Mouse (Mus musculus): ENCODE measurements around the gene Tlx2. TPM values are rescaled to one million over a fixed set of nuclear protein-coding genes. Genes with fewer than 3 reads are reported as not detected.

The Tlx2 gene
- polyA plus RNA-seq, 1 experiment from 2014 or later = not detected

- ATAC-seq (ENCODE audit: insufficient number of reproducible peaks, low FRiP score, low TSS enrichment, low read depth) = no peak
- Histone ChIP-seq H3K4me2 (ENCODE audit: low read depth, severe bottlenecking) (no peak overlapping the region), H3K9me3 (ENCODE audit: control insufficient read depth, low read length) (no peaks in the 10 kb centered on the region), H3K9ac (ENCODE audit: low read length) (no peak overlapping the region), H3K27me3 (ENCODE audit: control insufficient read depth, insufficient read depth, low read length) (peaks cover 23% of the 10 kb centered on the region), H3K4me3 (ENCODE audit: low read depth, low read length) (no peak overlapping the region), H3K36me3 (ENCODE audit: control insufficient read depth, insufficient read depth, low read length) (no peaks in the 10 kb centered on the region), H3K4me1 (ENCODE audit: control insufficient read depth, insufficient read depth, low read length) (peaks cover 6% of the 10 kb centered on the region), H3K27ac (replicated peaks; ENCODE audit: low read depth, low read length) (no peak overlapping the region)
- WGBS = 20% methylated on average over 10 of the region's 10 CpGs
- DNase-seq (ENCODE audit: low spot score) = no peak
Measured at GRCm38 (mm10) chr6:83029777-83030176, 40.3 kb downstream of the Tlx2 start.

- H3K4me1 ChIP-seq (ENCODE audit: control insufficient read depth, insufficient read depth, low read length) = peaks cover 6% of the 10 kb centered on the region
- H3K27me3 ChIP-seq (ENCODE audit: control insufficient read depth, insufficient read depth, low read length) = peaks cover 23% of the 10 kb centered on the region
- 59% methylated on average over 8 of the region's 9 CpGs for WGBS
- H3K9ac ChIP-seq (ENCODE audit: low read length) = 0 out of 2 replicates have a peak overlapping the region, but pooled peaks have one; percentile 27
- H3K4me3 ChIP-seq (ENCODE audit: low read depth, low read length) = no peak overlapping the region
- H3K36me3 ChIP-seq (ENCODE audit: control insufficient read depth, insufficient read depth, low read length) = no peaks in the 10 kb centered on the region
- ATAC-seq (ENCODE audit: insufficient number of reproducible peaks, low FRiP score, low TSS enrichment, low read depth) (no peak), DNase-seq (ENCODE audit: low spot score) (no peak)
- H3K9me3 ChIP-seq (ENCODE audit: control insufficient read depth, low read length) = no peaks in the 10 kb centered on the region
- H3K27ac ChIP-seq (replicated peaks; ENCODE audit: low read depth, low read length) = no peak overlapping the region
- H3K4me2 ChIP-seq (ENCODE audit: low read depth, severe bottlenecking) = no peak overlapping the region
Measured at GRCm38 (mm10) chr6:83027706-83028105, 42.4 kb downstream of the Tlx2 start.

GRCm38 (mm10) chr6:83027293-83027692 lies 42.8 kb downstream of the Tlx2 start:
- DNase-seq (ENCODE audit: low spot score) (no peak), ATAC-seq (ENCODE audit: insufficient number of reproducible peaks, low FRiP score, low TSS enrichment, low read depth) (no peak)
- 77% methylated on average over 8 of the region's 8 CpGs for WGBS
- Histone ChIP-seq H3K27me3 (ENCODE audit: control insufficient read depth, insufficient read depth, low read length) (peaks cover 22% of the 10 kb centered on the region), H3K4me1 (ENCODE audit: control insufficient read depth, insufficient read depth, low read length) (peaks cover 4% of the 10 kb centered on the region), H3K4me2 (ENCODE audit: low read depth, severe bottlenecking) (no peak overlapping the region), H3K36me3 (ENCODE audit: control insufficient read depth, insufficient read depth, low read length) (no peaks in the 10 kb centered on the region), H3K4me3 (ENCODE audit: low read depth, low read length) (no peak overlapping the region), H3K9me3 (ENCODE audit: control insufficient read depth, low read length) (no peaks in the 10 kb centered on the region), H3K27ac (replicated peaks; ENCODE audit: low read depth, low read length) (no peak overlapping the region), H3K9ac (ENCODE audit: low read length) (0 out of 2 replicates have a peak overlapping the region, but pooled peaks have one; percentile 27)

- DNase-seq (ENCODE audit: low spot score) (no peak), ATAC-seq (ENCODE audit: insufficient number of reproducible peaks, low FRiP score, low TSS enrichment, low read depth) (no peak)
- Histone ChIP-seq H3K27ac (replicated peaks; ENCODE audit: low read depth, low read length) (no peak overlapping the region), H3K4me1 (ENCODE audit: control insufficient read depth, insufficient read depth, low read length) (no peaks in the 10 kb centered on the region), H3K4me3 (ENCODE audit: low read depth, low read length) (no peak overlapping the region), H3K9ac (ENCODE audit: low read length) (no peak overlapping the region), H3K9me3 (ENCODE audit: control insufficient read depth, low read length) (no peaks in the 10 kb centered on the region), H3K27me3 (ENCODE audit: control insufficient read depth, insufficient read depth, low read length) (peaks cover 1% of the 10 kb centered on the region; the same call in 1 of the 2 replicates), H3K36me3 (ENCODE audit: control insufficient read depth, insufficient read depth, low read length) (no peaks in the 10 kb centered on the region), H3K4me2 (ENCODE audit: low read depth, severe bottlenecking) (no peak overlapping the region)
- 100% methylated on average over 4 of the region's 4 CpGs for WGBS
Measured at GRCm38 (mm10) chr6:83025221-83025620, 44.9 kb downstream of the Tlx2 start.

GRCm38 (mm10) chr6:83024421-83024820 lies 45.7 kb downstream of the Tlx2 start:
- no peak for ATAC-seq (ENCODE audit: insufficient number of reproducible peaks, low FRiP score, low TSS enrichment, low read depth)
- no peak overlapping the region for H3K9ac ChIP-seq (ENCODE audit: low read length)
- no peaks in the 10 kb centered on the region for H3K4me1 ChIP-seq (ENCODE audit: control insufficient read depth, insufficient read depth, low read length)

DNA sequence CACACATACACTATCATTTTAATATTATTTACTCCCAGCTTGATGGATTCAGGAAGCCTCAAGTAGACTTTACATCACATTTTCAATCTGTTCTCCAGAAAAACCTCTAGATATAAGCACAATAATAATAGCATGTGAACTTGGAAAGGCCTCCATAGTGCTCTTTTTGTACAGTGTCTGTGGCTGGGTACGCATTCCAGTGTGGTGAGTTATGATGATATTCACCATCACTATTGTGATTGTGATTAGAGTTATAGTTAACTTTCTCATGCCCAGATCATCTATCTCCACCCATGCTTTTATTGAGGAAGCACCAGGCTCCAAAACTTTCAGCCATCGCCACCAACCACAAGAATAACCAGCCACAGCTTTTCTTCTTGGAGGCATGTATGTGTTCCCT lies 46.3 kb downstream of the Tlx2 start:
- no peaks in the 10 kb centered on the region for H3K4me1 ChIP-seq (ENCODE audit: control insufficient read depth, insufficient read depth, low read length)
- no peak overlapping the region for H3K4me3 ChIP-seq (ENCODE audit: low read depth, low read length)
- no peaks in the 10 kb centered on the region for H3K36me3 ChIP-seq (ENCODE audit: control insufficient read depth, insufficient read depth, low read length)
- ATAC-seq (ENCODE audit: insufficient number of reproducible peaks, low FRiP score, low TSS enrichment, low read depth) (no peak), DNase-seq (ENCODE audit: low spot score) (no peak)
- H3K27ac ChIP-seq (replicated peaks; ENCODE audit: low read depth, low read length) = no peak overlapping the region
- H3K9me3 ChIP-seq (ENCODE audit: control insufficient read depth, low read length) = no peaks in the 10 kb centered on the region
- no peaks in the 10 kb centered on the region for H3K27me3 ChIP-seq (ENCODE audit: control insufficient read depth, insufficient read depth, low read length)
- H3K9ac ChIP-seq (ENCODE audit: low read length) = no peak overlapping the region
- WGBS = 96% methylated on average over 2 of the region's 2 CpGs
- no peak overlapping the region for H3K4me2 ChIP-seq (ENCODE audit: low read depth, severe bottlenecking)

More at GRCm38 (mm10) chr6:83024421-83024820, 45.7 kb downstream of the Tlx2 start:
- no peak overlapping the region for H3K27ac ChIP-seq (replicated peaks; ENCODE audit: low read depth, low read length)
- H3K27me3 ChIP-seq (ENCODE audit: control insufficient read depth, insufficient read depth, low read length) = no peaks in the 10 kb centered on the region
- no peaks in the 10 kb centered on the region for H3K36me3 ChIP-seq (ENCODE audit: control insufficient read depth, insufficient read depth, low read length)
- no peak for DNase-seq (ENCODE audit: low spot score)
- WGBS = 62% methylated on average over 4 of the region's 4 CpGs
- no peak overlapping the region for H3K4me2 ChIP-seq (ENCODE audit: low read depth, severe bottlenecking)
- no peak overlapping the region for H3K4me3 ChIP-seq (ENCODE audit: low read depth, low read length)
- no peaks in the 10 kb centered on the region for H3K9me3 ChIP-seq (ENCODE audit: control insufficient read depth, low read length)

DNA sequence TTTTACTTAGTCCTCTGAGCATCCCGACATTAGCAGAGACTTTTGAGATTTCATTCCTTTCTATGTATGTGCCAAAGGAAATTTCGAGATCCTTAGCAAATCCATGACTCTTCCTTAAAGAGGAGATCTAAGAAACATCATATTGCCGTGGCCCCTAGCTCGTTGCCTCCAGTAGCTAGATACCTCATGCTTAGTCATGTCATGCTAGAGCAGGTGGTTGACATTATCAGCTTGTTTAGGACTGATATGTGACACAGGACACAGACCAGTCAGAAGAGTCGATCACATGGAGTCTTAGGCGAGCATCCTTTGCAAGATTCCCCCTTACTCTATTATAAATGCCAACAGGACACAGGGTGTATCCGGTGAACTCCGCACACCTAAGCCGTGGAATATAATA lies 47.1 kb downstream of the Tlx2 start:
- H3K4me1 ChIP-seq (ENCODE audit: control insufficient read depth, insufficient read depth, low read length) = no peaks in the 10 kb centered on the region
- 81% methylated on average over 9 of the region's 9 CpGs for WGBS

GRCm38 (mm10) chr6:83020836-83021593 lies 49.1 kb downstream of the Tlx2 start:
- H3K4me1 ChIP-seq (ENCODE audit: control insufficient read depth, insufficient read depth, low read length) = no peaks in the 10 kb centered on the region
- ATAC-seq (ENCODE audit: insufficient number of reproducible peaks, low FRiP score, low TSS enrichment, low read depth) (no peak), DNase-seq (ENCODE audit: low spot score) (no peak)
- no peaks in the 10 kb centered on the region for H3K27me3 ChIP-seq (ENCODE audit: control insufficient read depth, insufficient read depth, low read length)
- no peak overlapping the region for H3K4me3 ChIP-seq (ENCODE audit: low read depth, low read length)
- no peaks in the 10 kb centered on the region for H3K36me3 ChIP-seq (ENCODE audit: control insufficient read depth, insufficient read depth, low read length)
- WGBS = 81% methylated on average over 4 of the region's 4 CpGs
- no peaks in the 10 kb centered on the region for H3K9me3 ChIP-seq (ENCODE audit: control insufficient read depth, low read length)
- no peak overlapping the region for H3K27ac ChIP-seq (replicated peaks; ENCODE audit: low read depth, low read length)
- no peak overlapping the region for H3K4me2 ChIP-seq (ENCODE audit: low read depth, severe bottlenecking)
- no peak overlapping the region for H3K9ac ChIP-seq (ENCODE audit: low read length)

More for the DNA sequence above, 47.1 kb downstream of the Tlx2 start:
- no peak for DNase-seq (ENCODE audit: low spot score)
- Histone ChIP-seq H3K9me3 (ENCODE audit: control insufficient read depth, low read length) (no peaks in the 10 kb centered on the region), H3K27me3 (ENCODE audit: control insufficient read depth, insufficient read depth, low read length) (no peaks in the 10 kb centered on the region), H3K4me3 (ENCODE audit: low read depth, low read length) (no peak overlapping the region), H3K4me2 (ENCODE audit: low read depth, severe bottlenecking) (no peak overlapping the region), H3K36me3 (ENCODE audit: control insufficient read depth, insufficient read depth, low read length) (no peaks in the 10 kb centered on the region), H3K9ac (ENCODE audit: low read length) (no peak overlapping the region), H3K27ac (replicated peaks; ENCODE audit: low read depth, low read length) (no peak overlapping the region)
- ATAC-seq (ENCODE audit: insufficient number of reproducible peaks, low FRiP score, low TSS enrichment, low read depth) = no peak
